Mouse (Mus musculus): ENCODE measurements around the gene Nagpa. TPM values are rescaled to one million over a fixed set of nuclear protein-coding genes. Genes with fewer than 3 reads are reported as not detected.
"Not testable (repeated sequence)": the region's sequence is repeated elsewhere in the genome, so short reads cannot be mapped to it uniquely, and the experiment has no call there.

Nagpa gene
- total and polyA plus RNA-seq, 3 experiments: 34.0 to 60.5 TPM; not detected in 1

GRCm38 (mm10) chr16:5233418-5234313, 29.9 kb upstream of the Nagpa start, which contains the start of gene Alg1 (continued):
- peak; percentile 75 to 86 for TF ChIP-seq USF2 (IDR thresholded peaks at IDR 0.05; ENCODE audit: borderline replicate concordance in 1 of 2, insufficient read depth in 1 of 2, low read depth in 1 of 2, low read length in 2 of 2)
- no peak for TF ChIP-seq TAL1 (IDR thresholded peaks at IDR 0.05; ENCODE audit: low read length)
- peak; percentile 96 for TF ChIP-seq BHLHE40 (IDR thresholded peaks at IDR 0.05; ENCODE audit: borderline replicate concordance, low read depth, low read length)

DNA sequence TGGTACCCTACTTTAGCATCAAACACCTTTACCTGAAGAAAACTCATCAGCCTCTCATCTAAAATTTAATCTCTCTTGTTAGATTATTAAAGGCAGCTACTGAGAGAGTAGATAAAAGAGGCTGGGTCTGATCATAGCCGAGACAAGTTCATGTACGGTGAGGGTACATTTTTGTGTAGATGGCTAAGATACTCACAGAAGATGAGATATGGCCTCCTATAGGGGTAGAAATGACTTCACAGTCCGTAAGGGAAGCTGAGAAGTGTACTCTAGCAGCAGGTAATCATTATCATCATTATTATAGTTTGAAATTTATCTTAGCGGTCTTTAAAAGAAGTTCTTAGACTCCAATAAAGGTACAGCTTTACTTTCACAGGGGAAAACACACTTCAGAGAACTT, 29.2 kb upstream of the Nagpa start:
- H3K9ac ChIP-seq (ENCODE audit: control insufficient read depth, low read depth, low read length, poor library complexity, severe bottlenecking): peak overlapping the region; percentile 26; the same call in 1 of the 2 replicates
- peaks cover 4 to 10% of the 10 kb centered on the region in 2 experiments for H3K4me1 ChIP-seq (ENCODE audit: control insufficient read depth in 1 of 2, insufficient read depth in 2 of 2, low read length in 2 of 2)
- no peaks in the 10 kb centered on the region for H3K9me3 ChIP-seq (replicated peaks; ENCODE audit: insufficient read depth, low read length)
- TF ChIP-seq MAZ (IDR thresholded peaks at IDR 0.05; ENCODE audit: low read depth, low read length) (no peak), SMC3 (IDR thresholded peaks at IDR 0.05; ENCODE audit: low read depth, low read length) (no peak), ELF1 (IDR thresholded peaks at IDR 0.05; ENCODE audit: low read depth, low read length) (no peak), GATA1 (IDR thresholded peaks at IDR 0.05; ENCODE audit: low read depth, low read length) (no peak), MYC (IDR thresholded peaks at IDR 0.05; ENCODE audit: low read depth, low read length) (no peak), MEF2A (IDR thresholded peaks at IDR 0.05; ENCODE audit: extremely low read depth, insufficient replicate concordance, low read depth, low read length, poor library complexity, severe bottlenecking) (no peak), HCFC1 (IDR thresholded peaks at IDR 0.05; ENCODE audit: low read depth, low read length) (no peak), USF1 (IDR thresholded peaks at IDR 0.05; ENCODE audit: low read depth, low read length) (no peak), MYB (IDR thresholded peaks at IDR 0.05; ENCODE audit: low read depth, low read length) (no peak), TBP (IDR thresholded peaks at IDR 0.05; ENCODE audit: low read depth, low read length) (no peak), KAT2A (conservative IDR thresholded peaks at IDR 0.05; ENCODE audit: low read depth, low read length) (no peak), POLR2AphosphoS5 (IDR thresholded peaks at IDR 0.05; ENCODE audit: borderline replicate concordance, low read depth, low read length) (no peak), ZMIZ1 (IDR thresholded peaks at IDR 0.05; ENCODE audit: low read depth, low read length) (no peak)
- no peak for DNase-seq (ENCODE audit: low read depth, low spot score)
- peaks cover 7% of the 10 kb centered on the region for H3K79me2 ChIP-seq (ENCODE audit: control insufficient read depth, insufficient read depth, low read length, poor library complexity)
- peak overlapping the region in 1 of 2 experiments; percentile 43; a peak in 2 of 4 replicates for H3K4me3 ChIP-seq (ENCODE audit: control insufficient read depth in 1 of 2, insufficient read depth in 1 of 2, low read depth in 2 of 2, low read length in 2 of 2)
- no peaks in the 10 kb centered on the region for H3K27me3 ChIP-seq (ENCODE audit: control insufficient read depth in 1 of 2, insufficient read depth in 2 of 2, low read length in 2 of 2)
- H3K27ac ChIP-seq (ENCODE audit: control insufficient read depth, low read depth, low read length): no peak overlapping the region
- peaks cover 0 to 13% of the 10 kb centered on the region in 2 experiments; a peak in 2 of 4 replicates for H3K36me3 ChIP-seq (ENCODE audit: control insufficient read depth in 1 of 2, insufficient read depth in 2 of 2, low read length in 2 of 2)

DNA sequence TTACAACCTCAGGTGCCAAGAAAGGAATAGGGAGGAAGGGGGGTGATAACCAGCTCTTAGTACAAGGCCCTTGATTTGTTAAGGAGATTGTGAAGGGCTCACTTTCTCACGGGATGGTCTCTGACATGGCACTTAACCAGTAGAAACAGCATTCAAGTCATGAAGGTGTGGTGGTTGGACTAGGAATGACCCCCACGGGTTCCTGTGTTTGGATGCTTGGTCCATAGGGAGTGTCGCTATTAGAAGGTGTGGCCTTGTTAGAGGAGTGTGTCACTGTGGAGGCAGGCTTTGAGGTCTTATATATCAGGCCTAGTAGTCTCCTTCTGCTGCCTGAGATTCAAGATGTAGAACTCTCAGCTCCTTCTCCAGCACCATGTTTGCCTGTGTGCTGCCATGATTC, 24.3 kb upstream of the Nagpa start:
- DNase-seq (ENCODE audit: low read depth, low spot score): not testable (repeated sequence)

GRCm38 (mm10) chr16:5227501-5227900, 23.7 kb upstream of the Nagpa start:
- not testable (repeated sequence) for H3K27me3 ChIP-seq (ENCODE audit: control insufficient read depth in 1 of 2, insufficient read depth in 2 of 2, low read length in 2 of 2); H3K9me3 ChIP-seq (replicated peaks; ENCODE audit: insufficient read depth, low read length); H3K27ac ChIP-seq (ENCODE audit: control insufficient read depth, low read depth, low read length); DNase-seq (ENCODE audit: low read depth, low spot score); H3K36me3 ChIP-seq (ENCODE audit: control insufficient read depth in 1 of 2, insufficient read depth in 2 of 2, low read length in 2 of 2); H3K79me2 ChIP-seq (ENCODE audit: control insufficient read depth, insufficient read depth, low read length, poor library complexity); H3K4me3 ChIP-seq (ENCODE audit: control insufficient read depth in 1 of 2, insufficient read depth in 1 of 2, low read depth in 2 of 2, low read length in 2 of 2); H3K4me1 ChIP-seq (ENCODE audit: control insufficient read depth in 1 of 2, insufficient read depth in 2 of 2, low read length in 2 of 2); H3K9ac ChIP-seq (ENCODE audit: control insufficient read depth, low read depth, low read length, poor library complexity, severe bottlenecking)

More for the DNA sequence above, 24.3 kb upstream of the Nagpa start:
- not testable (repeated sequence) for H3K27ac ChIP-seq (ENCODE audit: control insufficient read depth, low read depth, low read length); H3K36me3 ChIP-seq (ENCODE audit: control insufficient read depth in 1 of 2, insufficient read depth in 2 of 2, low read length in 2 of 2); H3K27me3 ChIP-seq (ENCODE audit: control insufficient read depth in 1 of 2, insufficient read depth in 2 of 2, low read length in 2 of 2); H3K4me3 ChIP-seq (ENCODE audit: control insufficient read depth in 1 of 2, insufficient read depth in 1 of 2, low read depth in 2 of 2, low read length in 2 of 2); H3K9me3 ChIP-seq (replicated peaks; ENCODE audit: insufficient read depth, low read length); H3K79me2 ChIP-seq (ENCODE audit: control insufficient read depth, insufficient read depth, low read length, poor library complexity); H3K4me1 ChIP-seq (ENCODE audit: control insufficient read depth in 1 of 2, insufficient read depth in 2 of 2, low read length in 2 of 2); H3K9ac ChIP-seq (ENCODE audit: control insufficient read depth, low read depth, low read length, poor library complexity, severe bottlenecking)

GRCm38 (mm10) chr16:5226534-5226933, 22.7 kb upstream of the Nagpa start:
- H3K36me3 ChIP-seq (ENCODE audit: control insufficient read depth in 1 of 2, insufficient read depth in 2 of 2, low read length in 2 of 2); H3K27me3 ChIP-seq (ENCODE audit: control insufficient read depth in 1 of 2, insufficient read depth in 2 of 2, low read length in 2 of 2); H3K79me2 ChIP-seq (ENCODE audit: control insufficient read depth, insufficient read depth, low read length, poor library complexity); H3K27ac ChIP-seq (ENCODE audit: control insufficient read depth, low read depth, low read length); H3K4me1 ChIP-seq (ENCODE audit: control insufficient read depth in 1 of 2, insufficient read depth in 2 of 2, low read length in 2 of 2); DNase-seq (ENCODE audit: low read depth, low spot score); H3K9me3 ChIP-seq (replicated peaks; ENCODE audit: insufficient read depth, low read length): not testable (repeated sequence)
- Histone ChIP-seq H3K4me3 (ENCODE audit: control insufficient read depth in 1 of 2, insufficient read depth in 1 of 2, low read depth in 2 of 2, low read length in 2 of 2) (peak overlapping the region; percentile 18 to 26; a peak in 3 of 4 replicates), H3K9ac (ENCODE audit: control insufficient read depth, low read depth, low read length, poor library complexity, severe bottlenecking) (peak overlapping the region; percentile 34; the same call in 1 of the 2 replicates)
